Mouse (Mus musculus) brain, embryonic 14.5 days (tissue): ENCODE results near the gene Mymk. TPM values are rescaled to one million over a fixed set of nuclear protein-coding genes. Genes with fewer than 3 reads are reported as not detected.

Source experiments
- DNase-seq: peaks from one replicate; pipeline ENCODE4 v3.0.0-alpha.2; 2011; ENCODE audit warnings: low read depth
- CTCF ChIP-seq: fragments of 200-500 bp; IDR thresholded peaks from 2 replicates; pipeline ENCODE4 v1.5.1; 2012; ENCODE audit warnings: inconsistent platforms, mild to moderate bottlenecking, moderate library complexity, borderline replicate concordance; ENCODE audit not compliant: insufficient read depth, insufficient read length; ENCODE audit errors: extremely low read depth
- POLR2A ChIP-seq: fragments of 200-500 bp; IDR thresholded peaks from 2 replicates; pipeline ENCODE4 v1.6.1; 2012; ENCODE audit warnings: mild to moderate bottlenecking, inconsistent platforms, borderline replicate concordance; ENCODE audit not compliant: poor library complexity, insufficient read depth, insufficient read length, severe bottlenecking; ENCODE audit errors: extremely low read depth
- polyA plus RNA-seq: library from polyadenylated mRNA; depleted of rRNA; stranded (reverse); fragments of >200 nt; gene quantifications from 2 replicates; pipeline ENCODE4 v1.2.3, GENCODE M21; 2012

The Mymk gene
- polyA plus RNA-seq, 1 experiment = 0.26 TPM

DNA sequence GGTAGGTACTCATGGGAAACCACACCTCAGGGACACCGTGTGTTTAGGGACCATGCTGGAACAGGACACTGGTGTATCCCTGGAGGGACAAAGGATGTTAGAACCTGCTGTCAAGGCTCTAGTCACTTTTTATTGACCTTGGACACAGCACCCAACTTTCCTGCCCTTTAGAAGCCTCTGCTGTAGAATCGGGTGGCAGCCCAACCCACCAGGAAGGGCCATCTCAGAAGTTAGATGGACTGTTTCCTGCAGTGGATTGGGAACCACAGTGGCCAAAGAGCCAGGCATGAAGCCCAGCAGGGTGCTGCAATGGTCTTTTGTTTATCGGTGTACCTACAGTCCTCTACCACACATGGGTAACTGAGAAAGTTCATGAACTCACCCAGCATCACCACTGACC is 27.3 kb downstream of the Mymk start:
- no peak for DNase-seq
- no peak for TF ChIP-seq CTCF
- no peak for TF ChIP-seq POLR2A

DNA sequence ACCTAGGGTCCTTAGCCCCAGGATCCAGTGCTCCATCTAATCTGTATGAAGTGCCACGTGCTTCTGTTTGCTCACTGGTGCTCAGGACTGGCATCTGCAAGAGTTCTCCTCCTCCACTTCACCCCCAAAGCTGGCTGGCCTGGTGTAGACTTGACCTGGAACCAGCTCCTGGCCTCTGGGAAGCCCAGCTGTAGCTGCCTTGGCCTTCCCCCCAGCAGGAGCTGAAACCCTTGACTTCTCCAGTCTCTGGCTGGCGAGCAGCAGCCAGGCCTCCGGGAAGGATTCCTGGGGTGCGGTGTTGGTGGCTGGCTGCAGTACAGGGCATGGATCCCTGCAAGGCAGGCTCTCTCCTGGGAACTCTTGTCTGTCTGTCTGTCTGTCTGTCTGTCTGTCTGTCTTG is 27.8 kb downstream of the Mymk start:
- no peak for DNase-seq
- no peak for TF ChIP-seq CTCF
- TF ChIP-seq POLR2A = no peak

DNA sequence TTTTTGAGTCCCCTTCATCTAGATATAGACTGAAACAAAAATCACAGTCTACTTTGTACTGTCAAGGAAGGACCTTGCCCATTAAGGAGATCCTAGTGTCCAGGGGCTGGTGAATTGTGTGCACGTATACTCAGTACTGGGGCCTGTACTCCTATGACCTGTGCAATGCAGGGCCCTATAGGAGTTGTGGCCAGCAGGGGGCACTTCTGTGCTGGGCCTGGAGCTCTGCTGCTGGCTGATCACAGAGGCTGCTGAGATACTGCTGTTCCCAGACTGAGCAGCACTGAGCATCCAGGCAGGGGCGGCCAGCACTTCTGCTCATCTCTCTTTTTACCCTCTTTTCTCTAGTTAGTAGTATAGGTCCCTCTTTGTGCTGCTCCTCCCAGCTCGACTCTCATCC is 28.5 kb downstream of the Mymk start:
- DNase-seq = peak; percentile 89
- TF ChIP-seq CTCF = peak; percentile 92
- no peak for TF ChIP-seq POLR2A

DNA sequence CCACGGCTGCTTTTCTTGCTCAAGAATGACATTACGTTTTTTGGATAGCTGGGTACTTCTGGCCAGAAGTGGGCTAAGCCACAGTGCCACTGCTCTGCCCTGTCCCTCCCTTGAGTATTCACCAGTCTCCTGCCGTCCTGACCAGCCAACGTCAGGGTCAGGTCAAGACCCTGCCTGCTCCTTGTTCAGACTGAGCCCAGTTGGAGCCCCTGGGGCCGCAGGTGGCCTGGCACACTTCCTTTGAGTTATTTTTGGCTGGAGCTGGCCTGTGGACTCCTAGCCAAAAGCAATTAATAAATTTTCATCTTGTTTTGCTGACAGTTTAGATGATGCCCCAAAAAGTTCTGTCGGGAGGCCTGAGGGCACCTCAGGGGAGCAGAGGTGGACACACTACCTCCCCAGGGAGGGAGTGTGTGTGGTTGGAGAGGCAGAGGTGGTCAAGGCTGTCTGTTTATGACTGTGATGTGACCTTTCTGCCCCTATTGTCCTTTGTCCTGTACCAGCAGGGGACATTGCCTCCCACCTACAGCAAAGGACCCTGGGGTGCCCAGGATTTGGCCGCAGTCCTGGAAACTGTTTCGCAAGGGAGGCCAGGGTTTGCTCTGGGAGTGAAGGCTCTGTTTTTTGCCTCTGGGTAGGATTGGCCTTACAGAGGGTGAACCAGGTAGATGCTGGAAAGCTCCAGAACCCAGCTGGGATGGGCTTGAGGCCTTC is 29.7 kb downstream of the Mymk start:
- no peak for DNase-seq
- no peak for TF ChIP-seq CTCF
- TF ChIP-seq POLR2A = no peak

DNA sequence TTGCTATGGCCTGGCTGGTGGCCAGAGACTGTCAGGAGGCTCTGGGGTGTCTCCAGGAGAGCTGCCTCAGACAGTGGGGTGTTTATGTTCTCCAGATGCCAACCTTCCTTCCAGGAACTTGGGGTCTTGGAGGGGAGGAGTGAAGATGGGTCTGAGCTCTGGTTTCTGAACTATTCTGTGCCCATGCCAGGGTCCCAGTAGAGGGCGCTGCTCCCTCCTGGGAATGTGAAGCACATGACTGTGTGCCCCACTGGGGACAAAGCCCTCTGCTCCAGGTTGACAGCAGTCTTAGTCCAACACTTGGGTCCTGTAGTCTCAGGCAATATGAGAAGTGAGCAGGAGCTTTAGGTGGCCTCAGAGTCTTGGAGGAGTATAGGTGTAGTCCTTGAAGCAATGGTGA is 32.7 kb downstream of the Mymk start:
- no peak for TF ChIP-seq POLR2A
- TF ChIP-seq CTCF = peak; percentile 22; the same call in 1 of the 2 replicates
- DNase-seq = no peak

DNA sequence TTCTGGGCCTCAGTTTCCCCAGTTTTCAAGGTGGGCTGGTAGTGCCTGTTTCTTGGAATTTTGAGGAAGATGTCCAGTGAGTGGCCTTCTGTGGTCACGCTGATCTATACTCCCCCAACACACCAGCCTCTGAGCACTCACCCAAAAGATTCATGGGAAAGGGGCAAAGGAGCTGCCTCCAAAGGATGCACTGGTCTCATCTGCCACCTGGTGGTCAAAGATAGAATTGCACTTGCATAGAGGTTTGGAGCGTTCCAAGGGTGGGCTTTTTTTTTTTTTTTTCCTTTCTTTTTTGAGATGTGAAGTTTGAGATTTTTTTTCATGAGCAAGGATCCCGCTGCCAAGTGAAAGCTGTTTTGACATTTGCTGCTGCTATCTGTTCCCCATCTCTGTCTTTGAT is 33.4 kb downstream of the Mymk start:
- TF ChIP-seq CTCF = peak; percentile 89
- no peak for TF ChIP-seq POLR2A

DNA sequence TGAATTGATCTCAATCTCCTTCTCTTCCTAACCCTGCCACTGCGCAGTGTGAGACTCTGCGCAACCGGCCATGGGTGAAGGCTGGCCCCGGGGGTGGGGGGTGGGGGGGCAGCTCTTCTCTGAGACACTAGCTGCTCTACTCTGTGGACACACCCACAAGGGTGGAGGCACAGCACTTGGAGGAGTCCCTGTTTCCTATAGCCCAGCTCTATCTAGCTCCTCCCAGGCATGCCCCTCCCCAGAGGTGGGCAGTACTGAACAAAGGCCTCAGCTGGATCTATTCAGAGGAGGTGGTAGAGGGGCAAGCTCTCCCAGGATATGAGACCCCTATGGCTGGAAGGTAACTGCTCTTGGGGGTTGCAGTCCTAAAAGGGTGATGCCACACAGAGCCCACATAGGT is 35.0 kb downstream of the Mymk start:
- TF ChIP-seq POLR2A (no peak), CTCF (no peak)
- no peak for DNase-seq

More for the DNA sequence above, 33.4 kb downstream of the Mymk start:
- DNase-seq = peak; percentile 78

DNA sequence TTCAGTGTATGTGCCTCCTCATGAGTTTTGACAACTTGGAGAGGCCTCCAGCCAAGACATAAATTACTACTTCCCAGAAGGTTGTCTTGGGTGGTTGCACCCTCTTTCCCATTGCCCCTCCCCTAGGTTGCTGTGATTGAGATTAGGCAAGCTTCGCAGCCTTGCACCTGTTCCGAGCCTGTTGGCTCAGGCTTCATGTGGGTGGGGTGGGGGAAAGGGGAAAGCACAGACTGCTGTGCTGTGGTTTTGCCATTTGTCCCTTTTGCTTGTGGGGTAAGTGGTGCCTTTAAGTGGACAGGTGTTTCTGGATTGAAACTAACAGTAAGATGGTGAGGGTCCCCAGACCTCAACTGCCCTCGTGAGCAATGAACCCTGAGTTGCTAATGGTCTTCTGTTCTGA is 36.0 kb downstream of the Mymk start:
- TF ChIP-seq CTCF (no peak), POLR2A (no peak)

DNA sequence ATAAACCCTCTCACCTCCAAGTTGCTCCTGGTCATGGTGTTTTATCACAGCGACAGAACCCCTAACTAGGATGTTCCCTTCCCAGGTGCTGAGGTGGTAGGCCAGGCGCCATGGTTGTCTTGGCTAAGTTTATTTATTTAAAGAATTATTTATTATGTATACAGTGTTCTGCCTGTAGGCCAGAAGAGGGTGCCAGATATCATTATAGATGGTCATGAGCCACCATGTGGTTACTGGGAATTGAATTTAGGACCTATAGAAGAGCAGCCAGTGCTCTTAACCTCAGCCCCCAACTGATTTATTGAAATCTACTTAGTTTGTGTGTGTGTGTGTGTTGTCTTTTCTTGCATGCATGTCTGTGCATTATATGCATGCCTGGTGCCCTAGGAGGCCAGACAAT is 39.6 kb downstream of the Mymk start:
- TF ChIP-seq CTCF (no peak), POLR2A (no peak)
- DNase-seq = no peak

More for the DNA sequence above, 36.0 kb downstream of the Mymk start:
- no peak for DNase-seq

DNA sequence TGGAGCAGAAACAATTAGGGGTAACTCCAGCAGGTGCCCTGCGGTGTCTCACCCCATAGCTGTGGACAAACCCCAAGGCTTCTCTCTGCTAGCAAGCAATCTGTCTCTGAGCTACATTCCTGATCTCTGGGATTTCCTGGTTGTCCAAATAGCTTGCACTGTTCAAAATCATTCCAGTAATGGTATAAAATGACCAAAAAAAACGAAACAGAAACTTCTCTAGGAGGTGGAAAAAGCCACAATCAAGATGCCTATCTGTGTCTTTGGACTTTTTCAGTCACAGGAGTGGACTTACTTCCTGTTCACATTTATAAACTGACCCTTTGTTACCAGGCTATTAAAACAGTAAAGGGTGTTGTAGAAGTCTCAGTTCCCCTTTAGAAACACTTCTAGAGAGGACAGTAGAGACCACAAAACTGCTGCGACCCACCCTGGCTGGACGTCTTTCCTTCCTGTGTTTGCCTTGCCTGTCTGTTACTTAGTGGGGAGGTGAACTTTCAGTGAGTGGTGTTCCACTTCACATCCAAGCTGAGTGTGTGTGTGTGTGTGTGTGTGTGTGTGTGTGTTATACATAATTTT is 43.5 kb downstream of the Mymk start:
- TF ChIP-seq POLR2A = no peak
- TF ChIP-seq CTCF = no peak
- DNase-seq = no peak

DNA sequence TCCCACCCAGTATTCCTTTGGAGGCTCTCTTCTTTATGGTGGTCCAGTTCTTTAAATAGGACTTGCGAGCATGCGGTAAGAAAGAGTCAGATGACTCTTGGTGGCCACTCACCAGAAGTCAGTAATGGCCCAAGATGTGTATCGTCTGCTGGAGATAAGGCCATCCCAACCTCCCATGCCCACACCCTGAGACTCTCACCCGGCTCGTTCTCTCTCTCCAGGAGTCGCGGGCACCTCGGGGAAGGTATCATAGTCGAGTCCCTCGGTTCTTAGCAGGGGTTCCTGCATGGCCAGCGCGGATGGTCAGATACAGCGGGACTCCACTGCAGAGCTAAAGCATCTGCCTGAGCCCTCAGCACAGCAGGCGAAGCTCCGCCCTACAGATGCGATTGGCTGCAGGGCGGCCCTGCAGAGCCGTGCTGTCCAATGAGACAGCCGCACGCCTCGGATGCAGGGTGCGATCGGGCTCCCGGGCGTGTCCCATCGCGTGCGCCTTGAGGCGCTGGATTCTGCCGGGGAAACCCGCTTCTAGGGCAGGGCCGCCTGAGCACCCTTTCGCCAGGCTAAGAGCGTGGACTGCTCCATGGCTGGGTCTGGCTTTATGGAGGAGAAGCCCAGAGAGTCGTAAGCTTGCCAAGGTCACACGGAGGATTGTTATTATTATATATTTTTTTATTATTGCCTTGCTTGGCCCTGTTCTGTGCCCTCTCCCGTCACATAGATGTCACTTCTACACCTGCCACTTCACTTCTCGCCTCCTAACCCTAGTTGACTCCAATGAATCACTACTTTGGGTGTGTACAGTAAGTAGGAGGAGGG is 44.2 kb downstream of the Mymk start, which contains the start of gene Slc2a6:
Slc2a6 (minus strand) TSS at position 381 of the 819 bp plus-strand sequence.
- no peak for TF ChIP-seq CTCF
- TF ChIP-seq POLR2A = peak; percentile 29; the same call in 1 of the 2 replicates
- peak; percentile 96 for DNase-seq

DNA sequence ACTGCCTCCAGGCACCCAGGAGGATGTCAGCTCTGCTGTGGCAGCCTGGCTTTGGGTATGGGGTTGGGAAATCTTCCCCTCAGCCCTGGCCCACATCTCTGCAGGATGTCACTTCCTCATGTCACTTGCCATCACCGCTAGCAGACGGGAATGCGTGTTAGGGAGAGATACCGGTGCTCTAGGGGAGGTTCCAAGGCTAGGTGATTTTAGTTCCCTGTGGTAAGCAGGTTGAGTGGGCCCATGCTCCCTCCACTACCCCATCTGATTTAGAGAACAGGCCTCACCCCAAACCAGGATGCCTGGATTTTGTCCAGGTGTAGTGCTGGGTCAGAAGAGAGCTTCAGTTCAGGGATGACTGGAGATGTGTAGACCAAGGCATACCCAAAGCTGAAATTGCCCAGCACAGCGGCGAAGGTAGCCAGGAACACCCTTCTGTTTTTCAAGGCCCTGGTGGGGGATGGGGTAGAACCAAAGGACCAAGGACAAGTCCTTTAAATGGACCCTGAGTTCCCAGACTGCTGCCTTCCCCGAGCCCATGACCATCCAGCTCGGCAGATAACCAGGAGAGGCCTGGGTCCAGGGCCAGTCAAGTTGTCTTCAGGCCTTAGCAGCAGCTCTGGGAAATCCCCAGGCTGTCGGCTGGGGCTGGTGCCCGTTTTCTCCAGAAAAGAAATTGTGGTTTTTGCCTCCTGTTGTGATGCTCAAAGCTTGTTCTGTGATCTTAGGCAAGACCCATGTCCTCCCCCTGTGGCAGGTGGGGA is 44.9 kb downstream of the Mymk start:
- DNase-seq = no peak
- TF ChIP-seq CTCF = no peak
- TF ChIP-seq POLR2A = no peak
